Mouse (Mus musculus) retina, adult 2 months (tissue): ENCODE data around the gene Adamts3.

ENCODE experiments used
- DNase-seq: peaks from one replicate; pipeline ENCODE4 v3.0.0-alpha.2; 2012; ENCODE audit warnings: low read depth, low spot score

Adamts3 gene

GRCm38 (mm10) chr5:89883051-89883907 lies at the start of gene Adamts3:
Adamts3 (minus strand) TSS chr5:89883334.
- DNase-seq: no peak

GRCm38 (mm10) chr5:89931511-89931910 lies 48.4 kb upstream of the Adamts3 start:
- DNase-seq: no peak

DNA sequence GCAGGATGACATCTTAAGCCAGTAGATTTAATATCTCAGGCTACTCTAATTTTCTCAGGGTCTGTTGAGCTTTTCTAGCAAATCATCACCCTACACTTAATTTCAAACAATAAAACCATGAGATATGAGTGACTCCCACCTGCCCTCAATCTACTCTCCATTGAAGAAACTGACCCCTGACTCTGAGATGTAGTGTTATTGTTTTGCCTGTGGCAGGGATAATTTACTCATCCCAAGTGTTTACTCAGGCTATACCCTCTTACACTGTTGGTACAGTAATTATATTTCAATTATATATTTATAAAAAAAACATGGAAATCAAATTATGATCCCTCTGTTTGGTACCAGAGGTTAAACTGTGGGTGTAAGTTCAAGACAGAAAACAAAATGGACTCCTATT lies 29.2 kb upstream of the Adamts3 start:
- no peak for DNase-seq

DNA sequence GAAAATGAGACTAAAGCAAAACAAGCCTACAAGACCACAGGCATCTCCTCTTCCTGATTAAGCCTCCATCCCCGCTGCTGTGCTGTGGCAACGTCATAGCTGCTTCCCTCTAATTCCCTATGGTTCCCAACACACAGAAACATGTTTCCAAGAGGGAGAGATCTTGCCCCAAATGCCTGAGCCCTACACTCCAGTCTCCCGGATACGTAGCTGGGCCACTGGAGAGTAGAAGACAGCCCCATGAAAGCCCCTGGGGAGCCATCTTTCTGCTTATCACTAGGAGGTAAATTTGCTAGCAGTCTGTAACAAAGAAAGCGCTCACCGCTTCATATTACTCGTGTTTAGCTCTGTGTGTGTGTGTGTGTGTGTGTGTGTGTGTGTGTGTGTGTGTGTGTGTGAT lies 28.8 kb upstream of the Adamts3 start:
- DNase-seq: no peak

- DNase-seq: no peak
These were observed 28.4 kb upstream of the Adamts3 start for GRCm38 (mm10) chr5:89911508-89911907.

DNA sequence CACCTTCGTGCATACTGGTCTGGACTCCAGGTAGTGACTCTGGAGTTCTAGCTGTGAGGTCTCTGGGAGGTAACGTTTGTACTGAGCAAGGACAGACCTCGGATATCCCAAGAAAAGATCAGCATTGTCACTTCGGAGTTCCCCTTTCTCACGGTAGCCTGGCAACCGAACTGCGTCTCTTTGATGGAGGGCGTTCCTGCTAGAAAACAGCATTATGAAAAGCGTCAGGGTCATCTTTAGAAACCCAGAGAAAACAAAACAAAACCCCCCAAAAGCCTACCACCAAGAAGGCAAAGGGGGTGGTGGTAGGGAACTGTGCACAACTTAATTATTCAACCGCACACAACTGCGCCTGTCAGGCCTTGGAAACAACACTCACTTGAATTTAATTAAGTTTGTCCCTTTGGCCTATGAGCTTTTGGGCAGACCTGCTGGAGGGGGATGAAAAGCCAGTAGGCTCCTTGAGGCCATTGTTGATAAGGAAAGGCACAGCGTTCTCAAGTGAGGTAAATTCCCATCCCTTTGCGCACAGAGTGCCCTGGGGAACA lies 23.8 kb upstream of the Adamts3 start:
- no peak for DNase-seq

DNA sequence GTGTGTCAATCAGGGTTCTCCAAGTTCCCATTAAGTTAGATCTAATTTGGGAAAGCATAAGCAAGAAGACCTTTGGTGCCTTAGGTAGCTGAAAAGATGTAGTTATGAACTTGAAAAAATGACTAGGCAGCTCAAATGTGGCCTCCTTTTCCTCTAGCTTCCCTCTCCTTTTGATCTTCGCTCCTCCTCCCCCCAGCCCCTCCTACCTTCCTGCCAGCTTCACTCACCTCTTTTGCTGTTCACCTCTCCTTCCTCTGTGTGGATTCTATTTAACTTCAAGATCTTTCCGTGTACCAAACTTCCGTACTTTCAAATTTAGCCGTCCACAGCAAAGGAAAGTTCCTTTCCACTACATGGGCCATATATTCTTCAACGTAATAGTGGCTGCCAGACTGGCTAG lies 17.9 kb upstream of the Adamts3 start:
- DNase-seq: no peak

GRCm38 (mm10) chr5:89897495-89897894 lies 14.4 kb upstream of the Adamts3 start:
- DNase-seq: no peak

- no peak for DNase-seq
These were observed 12.4 kb upstream of the Adamts3 start for GRCm38 (mm10) chr5:89895520-89895919.

- no peak for DNase-seq
These were observed 1.9 kb upstream of the Adamts3 start for GRCm38 (mm10) chr5:89884991-89885390.

DNA sequence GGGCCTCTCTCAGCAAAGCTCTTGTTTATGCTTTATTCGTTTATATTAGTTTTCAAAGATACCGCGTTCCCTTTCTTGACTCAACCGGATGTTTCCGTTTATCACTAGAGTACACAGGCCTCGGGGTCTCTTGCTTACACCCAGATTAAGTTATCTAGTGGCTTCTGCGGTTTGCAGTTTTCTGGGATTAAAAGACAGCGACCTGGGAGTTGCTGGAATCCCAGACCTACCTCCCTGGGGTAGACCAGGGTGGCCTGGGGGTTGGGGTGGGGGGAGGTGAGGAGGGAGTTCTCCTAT lies 722 bp upstream of the Adamts3 start:
- no peak for DNase-seq

DNA sequence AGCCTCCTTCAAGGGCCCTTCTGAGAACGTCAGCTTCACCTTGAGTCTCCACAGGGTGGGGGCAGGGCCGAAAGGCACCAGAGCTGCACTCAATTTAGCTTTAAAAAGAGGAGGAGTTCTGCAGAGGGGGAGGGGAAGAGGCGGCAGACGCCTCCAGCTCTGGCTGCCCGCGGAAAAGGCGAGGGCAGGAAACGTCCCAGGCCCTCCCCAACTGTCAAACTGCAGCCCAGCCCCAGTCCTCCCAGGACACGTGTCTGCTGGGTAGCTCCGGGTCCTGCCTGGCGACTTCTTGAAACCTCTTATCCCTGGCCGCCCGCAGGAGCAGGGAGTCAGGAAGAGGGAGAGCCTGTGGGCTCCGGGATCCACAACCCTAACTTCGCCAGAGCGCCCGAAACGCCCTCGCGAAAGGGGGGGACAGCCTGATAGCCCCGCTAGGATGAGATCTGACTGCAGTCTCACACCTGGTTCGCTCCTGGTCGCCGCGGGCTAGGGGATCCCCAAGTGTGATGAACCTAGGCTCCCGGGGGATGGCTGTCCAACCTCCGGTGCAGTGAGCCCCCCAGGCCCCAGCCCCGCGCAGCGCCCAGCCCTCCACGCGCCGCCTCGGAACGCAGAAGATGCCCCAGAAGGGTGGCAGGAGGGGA lies 921 bp downstream of the Adamts3 start:
- no peak for DNase-seq

DNA sequence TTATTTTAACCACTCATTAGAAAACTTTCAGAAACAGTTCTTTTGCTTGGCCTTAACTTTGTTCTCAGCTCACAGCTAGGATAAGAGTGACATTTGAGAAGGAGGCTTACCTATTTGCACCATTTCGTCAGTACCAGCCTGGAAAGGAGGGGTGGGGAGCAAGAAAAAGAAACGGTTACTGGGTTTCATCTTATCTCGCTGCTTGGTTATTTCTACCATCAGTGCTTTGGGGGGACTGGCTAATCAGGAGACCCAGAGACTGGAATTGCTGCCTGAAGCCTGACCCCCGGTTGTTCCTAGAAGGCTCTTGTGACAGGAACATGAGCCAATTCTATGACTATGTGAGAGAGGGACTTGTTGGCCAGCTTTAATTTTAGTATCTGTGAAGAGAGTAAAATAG lies 1.7 kb downstream of the Adamts3 start:
- no peak for DNase-seq

DNA sequence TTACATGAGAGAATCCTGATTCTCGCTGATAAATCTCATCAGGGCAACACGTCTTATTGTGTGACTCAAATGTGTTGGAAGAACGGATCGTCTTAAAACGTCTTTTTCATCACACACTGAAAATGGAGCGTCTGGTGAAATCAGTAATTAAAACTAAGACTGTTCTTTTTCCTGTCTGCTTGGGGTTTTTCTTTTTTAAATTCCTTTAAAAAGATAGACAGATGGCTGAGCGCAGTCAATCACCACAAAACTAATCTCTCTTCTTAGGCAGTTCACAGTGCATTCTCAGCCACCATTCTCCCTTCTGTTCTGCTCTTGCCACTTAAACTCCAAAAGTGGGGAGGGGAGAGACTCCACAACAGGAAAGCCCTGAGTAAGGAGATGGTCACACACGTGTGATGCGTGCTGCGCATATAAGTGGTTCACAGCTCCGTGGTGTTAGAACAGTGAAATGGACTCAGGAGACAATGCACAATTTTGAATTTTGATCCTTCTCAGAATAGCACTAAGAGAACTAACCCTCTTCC lies 4.2 kb downstream of the Adamts3 start:
- no peak for DNase-seq

- DNase-seq: peak; percentile 85
These were observed 10.5 kb downstream of the Adamts3 start for GRCm38 (mm10) chr5:89872661-89873060.

DNA sequence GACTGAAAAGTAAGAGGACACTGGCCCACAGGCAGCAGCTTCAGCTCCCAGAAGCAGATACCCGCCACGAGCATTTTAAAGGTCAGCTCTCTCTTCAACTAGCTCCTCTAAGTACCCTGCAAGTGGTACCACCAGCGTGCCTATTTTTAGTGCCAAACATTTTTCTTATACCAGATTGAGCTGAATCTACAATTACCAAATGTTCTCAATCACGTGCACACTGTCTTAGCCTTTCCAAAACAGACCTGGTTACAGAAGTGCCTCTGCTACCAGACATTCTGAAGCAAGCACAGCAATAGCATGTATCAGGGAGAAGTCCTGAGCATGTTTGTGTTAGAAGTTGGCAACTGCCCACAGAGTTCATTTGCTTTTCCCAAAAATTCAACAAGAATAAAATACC lies 23.5 kb downstream of the Adamts3 start:
- no peak for DNase-seq

GRCm38 (mm10) chr5:89858837-89859236 lies 24.3 kb downstream of the Adamts3 start:
- no peak for DNase-seq

GRCm38 (mm10) chr5:89846551-89846950 lies 36.6 kb downstream of the Adamts3 start:
- DNase-seq: no peak

GRCm38 (mm10) chr5:89844354-89844753 lies 38.8 kb downstream of the Adamts3 start:
- peak; percentile 56 for DNase-seq

- no peak for DNase-seq
These were observed 39.7 kb downstream of the Adamts3 start for GRCm38 (mm10) chr5:89843478-89843877.

GRCm38 (mm10) chr5:89839627-89840026 lies 43.5 kb downstream of the Adamts3 start:
- DNase-seq: no peak

- no peak for DNase-seq
These were observed 62.0 kb downstream of the Adamts3 start for GRCm38 (mm10) chr5:89821175-89821574.

DNA sequence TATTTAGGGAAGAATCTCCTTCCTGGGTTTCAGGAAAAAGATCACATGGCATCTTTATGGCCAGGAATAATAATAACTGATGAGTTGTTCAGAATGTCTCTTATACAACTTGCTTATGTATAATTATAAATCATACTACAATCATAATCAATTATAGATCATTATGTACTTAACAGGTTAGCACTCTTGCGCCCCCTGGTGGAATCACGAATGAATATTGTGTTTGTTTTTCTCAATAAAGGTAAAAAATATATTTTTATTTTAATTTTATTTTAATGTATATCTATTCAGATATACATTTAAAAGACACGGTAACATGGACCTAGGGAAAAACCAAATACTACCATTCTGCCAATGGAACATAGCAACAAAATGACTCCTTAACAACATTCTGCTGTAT lies 63.6 kb downstream of the Adamts3 start:
- DNase-seq: peak; percentile 36
